ENCODE assay signal across 15 mouse cellular contexts in genomic region chr10:10190308-10190707, GRCm38 (mm10).
"Had no signal": no experiment of that assay in that cellular context is flagged by ENCODE, and none has a peak within 500 bp of the region (broad histone marks: within the 10 kb centered on the region; RNA-seq: fewer than 3 reads in every experiment).

No protein-coding gene starts in this region.

- ATAC-seq: liver, postnatal 0 days; midbrain, embryonic 16.5 days had no signal

- H3K4me3 ChIP-seq: midbrain, embryonic 10.5 days; midbrain, embryonic 12.5 days; myocyte; neural tube, embryonic 12.5 days; stomach, embryonic 15.5 days had no signal

- H3K4me1 ChIP-seq: midbrain, embryonic 10.5 days; midbrain, embryonic 12.5 days; neural tube, embryonic 12.5 days; stomach, embryonic 15.5 days had no signal

- H3K9me3 ChIP-seq: midbrain, embryonic 10.5 days; midbrain, embryonic 12.5 days; neural tube, embryonic 12.5 days; stomach, embryonic 15.5 days had no signal

- H3K27me3 ChIP-seq: midbrain, embryonic 12.5 days; neural tube, embryonic 12.5 days; stomach, embryonic 15.5 days had no signal

- H3K4me2 ChIP-seq: lung, embryonic 14.5 days; midbrain, embryonic 12.5 days; neural tube, embryonic 12.5 days; stomach, embryonic 15.5 days had no signal

- H3K36me3 ChIP-seq: midbrain, embryonic 10.5 days; midbrain, embryonic 12.5 days; neural tube, embryonic 12.5 days; stomach, embryonic 15.5 days had no signal

- DNase-seq: liver, postnatal 0 days; lung, embryonic 14.5 days; lung, postnatal 10 days; lung, postnatal 4 days; midbrain, embryonic 14.5 days; right cerebral cortex, postnatal 14 days; thymus, postnatal 14 days; thymus, postnatal 36 days had no signal

- H3K9ac ChIP-seq: liver, postnatal 0 days; lung, embryonic 14.5 days; midbrain, embryonic 12.5 days; neural tube, embryonic 12.5 days; stomach, embryonic 15.5 days had no signal

- H3K27ac ChIP-seq: midbrain, embryonic 10.5 days; midbrain, embryonic 12.5 days; neural tube, embryonic 12.5 days; stomach, embryonic 15.5 days; stomach, postnatal 0 days had no signal
